Mouse (Mus musculus): ENCODE data around the gene Sema3g. TPM values are rescaled to one million over a fixed set of nuclear protein-coding genes. Genes with fewer than 3 reads are reported as not detected.

The Sema3g gene
- polyA plus RNA-seq, 2 experiments from 2014 or later = not detected

Other genes starting within 250 kb of the Sema3g start
- gene Glt8d1, start 216.5 kb upstream of the Sema3g start, polyA plus RNA-seq (2017; shearing (Covaris generic)) = 1 to 10 TPM; 4.1 to 9.7 TPM
- gene Spcs1, start 216.2 kb upstream of the Sema3g start, polyA plus RNA-seq (2017; shearing (Covaris generic)) = 100 to 1,000 TPM; 322 to 323 TPM
- gene Pbrm1, start 198.7 kb upstream of the Sema3g start, polyA plus RNA-seq (2017; shearing (Covaris generic)) = 10 to 100 TPM; 41.0 to 51.7 TPM
- 10 to 100 TPM; 61.3 to 74.2 TPM for gene Gnl3, start 198.7 kb upstream of the Sema3g start, polyA plus RNA-seq (2017; shearing (Covaris generic))
- 100 to 1,000 TPM in 1 of 2 experiments, 10 to 100 TPM in 1; 76.4 to 122 TPM for gene Smim4, start 88.9 kb upstream of the Sema3g start, polyA plus RNA-seq (2017; shearing (Covaris generic))
- gene Nt5dc2, start 86.8 kb upstream of the Sema3g start, polyA plus RNA-seq (2017; shearing (Covaris generic)) = not detected
- gene Stab1, start 49.2 kb upstream of the Sema3g start, polyA plus RNA-seq (2017; shearing (Covaris generic)) = 1 to 10 TPM; 1.6 to 1.9 TPM
- gene Tnnc1, start 9.5 kb upstream of the Sema3g start, polyA plus RNA-seq (2017; shearing (Covaris generic)) = not detected
- 100 to 1,000 TPM; 130 to 131 TPM for gene Nisch, start 914 bp upstream of the Sema3g start, polyA plus RNA-seq (2017; shearing (Covaris generic))
- gene Phf7, start 33.5 kb downstream of the Sema3g start, polyA plus RNA-seq (2017; shearing (Covaris generic)) = 10 to 100 TPM; 10.7 to 12.9 TPM
- 10 to 100 TPM; 21.1 to 25.4 TPM for gene Bap1, start 33.6 kb downstream of the Sema3g start, polyA plus RNA-seq (2017; shearing (Covaris generic))
- gene Dnah1, start 106.0 kb downstream of the Sema3g start, polyA plus RNA-seq (2017; shearing (Covaris generic)) = under 1 TPM in 1 of 2 experiments, not detected in 1; 0.04 TPM
- gene Capn7, start 118.8 kb downstream of the Sema3g start, polyA plus RNA-seq (2017; shearing (Covaris generic)) = 10 to 100 TPM; 18.1 to 18.6 TPM
- gene Sh3bp5, start 218.2 kb downstream of the Sema3g start, polyA plus RNA-seq (2017; shearing (Covaris generic)) = 10 to 100 TPM; 13.1 to 13.9 TPM